Mouse (Mus musculus) embryonic stem cell, embryonic (primary cell): ENCODE results near the gene Aqp9.
"Not testable (repeated sequence)": the region's sequence is repeated elsewhere in the genome, so short reads cannot be mapped to it uniquely, and the experiment has no call there.

Experiments used
- CTCF ChIA-PET, 4 experiments: fragments of 300-600 bp in 2 of 4; fragments of 350-600 bp in 2 of 4; sonication (Branson Sonifier 250); formaldehyde crosslinking; loops; one replicate each; lab custom pipeline; 2022; ENCODE audit warnings: inconsistent platforms in 2 of 4; lab: Charles Lee
- POLR2A ChIA-PET, 4 experiments: fragments of 300-600 bp in 2 of 4; fragments of 350-600 bp in 2 of 4; sonication (Branson Sonifier 250); formaldehyde crosslinking; loops; one replicate each; lab custom pipeline; 2022; ENCODE audit warnings: antibody characterized with exemption in 4 of 4, inconsistent platforms in 1 of 4; lab: Charles Lee

The Aqp9 gene

GRCm38 (mm10) chr9:71128911-71129310 is 39.6 kb downstream of the Aqp9 start:
- ChIA-PET POLR2A (interaction anchor here in 2 of 4 experiments (1.0 to 2.6 kb wide), 3 partner anchors 26 to 60 kb away, joined by 3 to 9 read pairs (median 5); no protein-coding TSS in a partner anchor), CTCF (interaction anchor here (0.5 to 7.4 kb wide), 17 partner anchors 12 to 794 kb away, joined by 3 to 97 read pairs (median 4); no protein-coding TSS in a partner anchor)

- ChIA-PET CTCF (interaction anchor here (0.5 to 7.4 kb wide), 17 partner anchors 15 to 499 kb away, joined by 3 to 97 read pairs (median 4); no protein-coding TSS in a partner anchor), POLR2A (interaction anchor here in 1 of 4 experiments (1.1 to 1.5 kb wide), 2 partner anchors 18 to 62 kb away, joined by 4 read pairs; no protein-coding TSS in a partner anchor)
Measured at GRCm38 (mm10) chr9:71126205-71126604, 42.3 kb downstream of the Aqp9 start.

- POLR2A ChIA-PET = not testable (repeated sequence)
- CTCF ChIA-PET = interaction anchor here in 1 of 4 experiments (1.5 kb wide), 1 partner anchor 66 kb away, joined by 3 read pairs; no protein-coding TSS in a partner anchor
Measured at GRCm38 (mm10) chr9:71123095-71123494, 45.4 kb downstream of the Aqp9 start.

GRCm38 (mm10) chr9:71120924-71121323 is 47.6 kb downstream of the Aqp9 start:
- CTCF ChIA-PET = interaction anchor here in 1 of 4 experiments (0.6 kb wide), 1 partner anchor 8 kb away, joined by 7 read pairs; no protein-coding TSS in a partner anchor
- POLR2A ChIA-PET = interaction anchor here in 2 of 4 experiments (0.6 to 1.5 kb wide), 2 partner anchors 12 to 240 kb away, joined by 5 to 6 read pairs; no protein-coding TSS in a partner anchor

- ChIA-PET CTCF (interaction anchor here in 1 of 4 experiments (0.7 kb wide), 2 partner anchors 8 to 16 kb away, joined by 4 to 7 read pairs; no protein-coding TSS in a partner anchor), POLR2A (no interaction called here)
Measured at GRCm38 (mm10) chr9:71113166-71113565, 55.3 kb downstream of the Aqp9 start.

GRCm38 (mm10) chr9:71103521-71103920 is 65.0 kb downstream of the Aqp9 start:
- ChIA-PET POLR2A (no interaction called here), CTCF (no interaction called here)

- POLR2A ChIA-PET = no interaction called here
- CTCF ChIA-PET = no interaction called here
Measured at GRCm38 (mm10) chr9:71094066-71094465, 74.4 kb downstream of the Aqp9 start.

- POLR2A ChIA-PET = interaction anchor here in 1 of 4 experiments (0.7 kb wide), 1 partner anchor 24 kb away, joined by 3 read pairs; no protein-coding TSS in a partner anchor
- CTCF ChIA-PET = interaction anchor here in 3 of 4 experiments (1.0 to 1.5 kb wide), 5 partner anchors 12 to 168 kb away, joined by 3 to 7 read pairs (median 3); no protein-coding TSS in a partner anchor
Measured at GRCm38 (mm10) chr9:71092038-71092437, 76.4 kb downstream of the Aqp9 start.

GRCm38 (mm10) chr9:71079201-71079600 is 89.3 kb downstream of the Aqp9 start:
- ChIA-PET POLR2A (no interaction called here), CTCF (interaction anchor here in 2 of 4 experiments (0.7 to 1.0 kb wide), 3 partner anchors 12 to 13 kb away, joined by 3 to 7 read pairs (median 3); no protein-coding TSS in a partner anchor)

- CTCF ChIA-PET = interaction anchor here in 1 of 4 experiments (1.9 kb wide), 1 partner anchor 15 kb away, joined by 7 read pairs; no protein-coding TSS in a partner anchor
Measured at GRCm38 (mm10) chr9:71077251-71077825, 91.1 kb downstream of the Aqp9 start.

GRCm38 (mm10) chr9:71076201-71076648 is 92.3 kb downstream of the Aqp9 start:
- POLR2A ChIA-PET = no interaction called here

More at GRCm38 (mm10) chr9:71077251-71077825, 91.1 kb downstream of the Aqp9 start:
- POLR2A ChIA-PET = no interaction called here

GRCm38 (mm10) chr9:71073831-71074230 is 94.7 kb downstream of the Aqp9 start:
- ChIA-PET CTCF (no interaction called here), POLR2A (no interaction called here)

More at GRCm38 (mm10) chr9:71076201-71076648, 92.3 kb downstream of the Aqp9 start:
- CTCF ChIA-PET = interaction anchor here in 1 of 4 experiments (1.9 kb wide), 1 partner anchor 16 kb away, joined by 7 read pairs; no protein-coding TSS in a partner anchor

- POLR2A ChIA-PET = no interaction called here
- CTCF ChIA-PET = no interaction called here
Measured at GRCm38 (mm10) chr9:71073076-71073475, 95.4 kb downstream of the Aqp9 start.

GRCm38 (mm10) chr9:71072502-71072901 is 96.0 kb downstream of the Aqp9 start:
- CTCF ChIA-PET = interaction anchor here in 1 of 4 experiments (0.6 kb wide), 1 partner anchor 1291 kb away, joined by 6 read pairs; no protein-coding TSS in a partner anchor
- POLR2A ChIA-PET = no interaction called here

GRCm38 (mm10) chr9:71071581-71072330 is 96.7 kb downstream of the Aqp9 start:
- ChIA-PET CTCF (interaction anchor here in 1 of 4 experiments (0.6 kb wide), 1 partner anchor 1291 kb away, joined by 6 read pairs; no protein-coding TSS in a partner anchor), POLR2A (no interaction called here)

- POLR2A ChIA-PET = no interaction called here
Measured at GRCm38 (mm10) chr9:71070628-71071027, 97.9 kb downstream of the Aqp9 start.

GRCm38 (mm10) chr9:71068866-71069390 is 99.6 kb downstream of the Aqp9 start:
- ChIA-PET CTCF (interaction anchor here in 1 of 4 experiments (0.8 kb wide), 1 partner anchor 31 kb away, joined by 3 read pairs; no protein-coding TSS in a partner anchor), POLR2A (interaction anchor here in 1 of 4 experiments (0.7 kb wide), 1 partner anchor 23 kb away, joined by 3 read pairs; no protein-coding TSS in a partner anchor)

More at GRCm38 (mm10) chr9:71070628-71071027, 97.9 kb downstream of the Aqp9 start:
- CTCF ChIA-PET = interaction anchor here in 1 of 4 experiments (0.6 kb wide), 1 partner anchor 462 kb away, joined by 3 read pairs; no protein-coding TSS in a partner anchor

- POLR2A ChIA-PET = interaction anchor here in 1 of 4 experiments (0.5 to 1.0 kb wide), 2 partner anchors 9 to 101 kb away, joined by 3 to 4 read pairs; no protein-coding TSS in a partner anchor
Measured at GRCm38 (mm10) chr9:71067156-71067555, 101.3 kb downstream of the Aqp9 start.

More at GRCm38 (mm10) chr9:71067156-71067555, 101.3 kb downstream of the Aqp9 start:
- CTCF ChIA-PET = no interaction called here
